Mouse (Mus musculus) thymus, adult 18-20 months (tissue): Measurements from ENCODE around the gene Nrcam.
"Not testable (repeated sequence)": the region's sequence is repeated elsewhere in the genome, so short reads cannot be mapped to it uniquely, and the experiment has no call there.

Source experiments
- DNase-seq, 2 experiments: peaks; one replicate each; pipeline ENCODE4 v3.0.0; 2022; ENCODE audit warnings: mixed read lengths in 2 of 2

Gene Nrcam

GRCm38 (mm10) chr12:44328381-44329315, at the start of gene Nrcam:
Gene Nrcam (plus strand): TSS chr12:44328885.
- no peak for DNase-seq

GRCm38 (mm10) chr12:44280147-44280546, 48.5 kb upstream of the Nrcam start:
- not testable (repeated sequence) for DNase-seq

- no peak for DNase-seq
These were observed 47.2 kb upstream of the Nrcam start for GRCm38 (mm10) chr12:44281534-44281933.

GRCm38 (mm10) chr12:44283378-44283777, 45.3 kb upstream of the Nrcam start:
- no peak for DNase-seq

- DNase-seq: no peak
These were observed 41.7 kb upstream of the Nrcam start for GRCm38 (mm10) chr12:44286992-44287391.

GRCm38 (mm10) chr12:44292281-44292680, 36.4 kb upstream of the Nrcam start:
- no peak for DNase-seq

- no peak for DNase-seq
These were observed 27.9 kb upstream of the Nrcam start for GRCm38 (mm10) chr12:44300793-44301192.

- DNase-seq: no peak
These were observed 24.7 kb upstream of the Nrcam start for GRCm38 (mm10) chr12:44304012-44304411.

- DNase-seq: no peak
These were observed 23.8 kb upstream of the Nrcam start for GRCm38 (mm10) chr12:44304869-44305268.

- no peak for DNase-seq
These were observed 20.5 kb upstream of the Nrcam start for GRCm38 (mm10) chr12:44308221-44308620.

GRCm38 (mm10) chr12:44315212-44315611, 13.5 kb upstream of the Nrcam start:
- no peak for DNase-seq

GRCm38 (mm10) chr12:44325091-44325490, 3.6 kb upstream of the Nrcam start:
- no peak for DNase-seq

- no peak for DNase-seq
These were observed 1.2 kb upstream of the Nrcam start for GRCm38 (mm10) chr12:44327452-44327851.

GRCm38 (mm10) chr12:44329316-44330215, 881 bp downstream of the Nrcam start:
- no peak for DNase-seq

GRCm38 (mm10) chr12:44330216-44330719, 1.6 kb downstream of the Nrcam start:
- DNase-seq: no peak

GRCm38 (mm10) chr12:44337136-44337640, 8.5 kb downstream of the Nrcam start:
- DNase-seq: no peak

GRCm38 (mm10) chr12:44338195-44338622, 9.5 kb downstream of the Nrcam start:
- DNase-seq: no peak

GRCm38 (mm10) chr12:44344075-44344474, 15.4 kb downstream of the Nrcam start:
- no peak for DNase-seq

GRCm38 (mm10) chr12:44345251-44345650, 16.6 kb downstream of the Nrcam start:
- no peak for DNase-seq

- DNase-seq: no peak
These were observed 17.5 kb downstream of the Nrcam start for GRCm38 (mm10) chr12:44346143-44346542.

GRCm38 (mm10) chr12:44355116-44355515, 26.4 kb downstream of the Nrcam start:
- no peak for DNase-seq

GRCm38 (mm10) chr12:44357460-44357859, 28.8 kb downstream of the Nrcam start:
- DNase-seq: no peak

GRCm38 (mm10) chr12:44357881-44358280, 29.2 kb downstream of the Nrcam start:
- DNase-seq: no peak
